Mouse (Mus musculus) gastrocnemius, postnatal 14 days (tissue): Measurements from ENCODE around the gene Olfr171. TPM values are rescaled to one million over a fixed set of nuclear protein-coding genes. Genes with fewer than 3 reads are reported as not detected.
"Not testable (repeated sequence)": the region's sequence is repeated elsewhere in the genome, so short reads cannot be mapped to it uniquely, and the experiment has no call there.

Experiments
- DNase-seq: peaks from one replicate; pipeline ENCODE4 v3.0.0; 2021; ENCODE audit warnings: mixed read lengths
- intact Hi-C: fragments of 180-260 bp; cut with DNase I; formaldehyde crosslinking; loops from one replicate; pipeline ENCODE4 v1.15.1; 2025; ENCODE audit warnings: low total_unique reads
- long read RNA-seq, 2 experiments: library from polyadenylated mRNA; stranded (forward); transcript quantifications; one replicate each; pipeline ENCODE4 v2.0.0; 2021
- total RNA-seq, 2 experiments: library from RNA; stranded (reverse); gene quantifications; 2 replicates each; pipeline ENCODE4 v1.2.3; 2021

Gene Olfr171
- total RNA-seq: not detected
- long read RNA-seq, experiment 1: 0 reads
- long read RNA-seq, experiment 2: 0 reads

- intact Hi-C loops: no loop called here
- no peak for DNase-seq
Observed at GRCm38 (mm10) chr16:19629816-19630215, at the start of gene Olfr171. Gene Olfr171 (minus strand): TSS chr16:19629916.

DNA sequence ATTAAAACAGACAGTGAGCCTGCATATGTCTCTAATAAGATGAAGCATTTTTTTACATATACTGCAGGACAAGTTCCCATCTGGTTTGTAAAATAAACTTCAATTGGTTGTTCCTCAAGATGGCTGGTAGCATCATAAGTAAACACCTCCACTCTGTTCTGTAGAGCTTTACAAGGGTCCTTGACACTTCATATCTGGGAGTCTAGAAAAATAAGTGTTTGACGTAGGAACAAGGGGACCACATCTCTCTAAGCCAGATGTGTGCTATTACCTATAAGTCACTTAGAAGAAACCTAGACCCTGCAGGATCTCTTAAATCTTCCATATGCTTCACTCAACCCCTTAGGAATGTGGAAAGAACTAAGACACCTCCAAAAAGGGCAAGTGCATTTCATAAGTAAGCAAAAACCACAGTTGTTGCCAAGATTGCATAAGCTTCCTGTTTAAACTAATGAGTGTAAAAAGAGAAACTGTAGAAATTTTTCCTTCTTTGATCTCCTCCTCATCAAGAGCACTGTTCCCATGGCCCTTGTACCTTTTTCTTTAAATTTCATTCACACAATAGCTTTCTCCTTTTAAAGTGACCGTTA lies 41.1 kb upstream of the Olfr171 start:
- intact Hi-C loops: no loop called here
- no peak for DNase-seq

- intact Hi-C loops: no loop called here
- no peak for DNase-seq
Observed at GRCm38 (mm10) chr16:19666312-19666711, 36.6 kb upstream of the Olfr171 start.

DNA sequence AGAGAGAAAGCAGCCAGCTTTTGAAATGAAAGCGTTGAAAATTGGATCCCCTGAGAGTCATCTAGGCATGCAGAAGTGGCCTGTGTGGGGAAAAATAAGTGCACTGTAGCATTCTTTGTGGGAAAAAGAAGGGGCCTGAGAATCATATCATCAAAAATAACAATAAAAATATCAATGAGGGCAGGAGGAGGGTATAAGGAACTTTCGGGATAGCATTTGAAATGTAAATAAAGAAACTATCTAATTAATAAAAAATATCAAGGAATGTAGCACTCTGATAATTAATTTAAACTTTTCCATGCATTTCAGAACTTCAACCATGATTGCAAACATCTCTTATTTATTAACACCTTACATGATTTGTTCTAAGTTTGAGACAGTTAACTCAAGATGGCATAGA lies 17.9 kb downstream of the Olfr171 start, which contains the start of gene Olfr170:
Gene Olfr170, minus strand, starts transcription at position 101 of the 400 bp plus-strand sequence.
- DNase-seq, intact Hi-C loops: not testable (repeated sequence)

DNA sequence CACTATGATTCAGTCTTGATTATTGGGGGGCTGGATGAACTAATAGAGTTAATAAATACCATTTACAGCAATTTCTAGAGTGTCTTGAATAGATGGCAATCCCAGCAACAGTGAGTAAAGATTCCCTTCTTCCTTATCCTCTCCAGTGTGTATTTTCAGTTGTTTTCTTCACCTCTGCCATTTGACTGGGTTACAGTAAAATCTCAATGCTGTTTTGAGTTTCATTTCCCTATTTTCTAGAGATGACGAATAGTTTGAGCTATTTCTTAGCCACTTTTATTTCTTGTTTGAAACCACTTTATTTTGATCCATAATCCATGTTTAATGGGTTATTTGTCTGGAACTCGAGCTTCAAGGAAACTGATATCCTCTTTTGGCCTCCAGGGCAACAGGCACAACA lies 26.6 kb downstream of the Olfr171 start:
- intact Hi-C loops: no loop called here
- DNase-seq: no peak

Other genes starting within 250 kb of the Olfr171 start
- not detected for gene Olfr165, start 206.8 kb downstream of the Olfr171 start, total RNA-seq
- not detected for gene Olfr166, start 146.2 kb downstream of the Olfr171 start, total RNA-seq
- not detected for gene Olfr167, start 107.7 kb downstream of the Olfr171 start, total RNA-seq
- gene Olfr168, start 94.4 kb downstream of the Olfr171 start, total RNA-seq: not detected
- not detected for gene Olfr169, start 58.1 kb downstream of the Olfr171 start, total RNA-seq
- not detected for gene Olfr170, start 18.0 kb downstream of the Olfr171 start, total RNA-seq
- under 1 TPM; 0.06 to 0.11 TPM for gene Lamp3, start 76.5 kb upstream of the Olfr171 start, total RNA-seq
- gene B3gnt5, start 130.3 kb upstream of the Olfr171 start, total RNA-seq: 1 to 10 TPM in 1 of 2 experiments, under 1 TPM in 1; 0.66 to 3.0 TPM